Mouse (Mus musculus): ENCODE results near the gene Amy2a5.
"Not testable (repeated sequence)": the region's sequence is repeated elsewhere in the genome, so short reads cannot be mapped to it uniquely, and the experiment has no call there.

The Amy2a5 gene

GRCm38 (mm10) chr3:113258737-113259136 lies at the start of gene Amy2a5:
Amy2a5 (minus strand) TSS chr3:113258837.
- DNase-seq (ENCODE audit: low spot score in 2 of 2), result not testable (repeated sequence)

GRCm38 (mm10) chr3:113291349-113291748 lies 32.7 kb upstream of the Amy2a5 start, which contains the start of gene Amy2a4:
Amy2a4 (minus strand) TSS chr3:113291449.
- not testable (repeated sequence) for DNase-seq (ENCODE audit: low spot score in 2 of 2)

DNA sequence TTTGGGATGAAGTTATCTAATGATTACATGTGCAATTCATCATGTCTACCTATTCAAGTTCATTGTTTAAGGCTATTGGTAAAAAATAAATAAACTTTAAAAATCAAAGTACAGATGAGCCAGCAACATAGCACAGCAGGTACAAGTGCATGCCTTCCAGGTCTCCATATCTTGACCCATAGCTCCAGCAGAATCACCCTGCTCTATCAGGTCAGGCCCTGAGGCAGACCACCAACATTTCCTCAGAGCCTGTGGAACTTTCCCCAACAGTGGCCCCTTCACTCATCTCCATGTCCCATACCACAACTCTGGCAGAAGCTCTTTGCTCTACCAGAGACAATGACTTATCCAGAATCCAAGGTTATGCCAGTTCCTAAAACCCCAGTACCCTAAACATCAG lies 21.6 kb upstream of the Amy2a5 start:
- DNase-seq (ENCODE audit: low spot score in 2 of 2), result not testable (repeated sequence)

DNA sequence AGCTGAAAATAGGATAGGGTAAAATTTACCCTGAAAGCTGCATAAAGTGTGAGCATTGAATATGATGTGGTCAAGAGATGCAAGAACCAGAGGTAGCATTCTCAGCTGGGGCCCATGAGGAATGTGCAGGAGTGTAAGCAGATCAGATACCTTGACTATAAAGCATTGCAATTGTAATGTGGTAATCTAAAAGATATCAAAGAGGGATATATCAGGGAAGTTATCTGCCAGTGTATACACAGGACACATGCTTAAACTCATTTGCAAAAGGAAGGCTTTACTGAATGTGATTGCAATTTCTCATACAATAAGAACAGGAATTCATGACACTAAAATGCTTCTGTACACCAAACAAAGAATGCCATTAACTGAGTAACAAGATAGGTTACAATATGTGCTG lies 20.9 kb upstream of the Amy2a5 start:
- not testable (repeated sequence) for DNase-seq (ENCODE audit: low spot score in 2 of 2)

GRCm38 (mm10) chr3:113227115-113227514 lies 31.5 kb downstream of the Amy2a5 start:
- DNase-seq (ENCODE audit: low spot score in 2 of 2), result no peak

All from right cerebral cortex, postnatal 10 days (tissue).